Mouse (Mus musculus) lung, embryonic 14.5 days (tissue): ENCODE measurements around the gene Ltb. TPM values are rescaled to one million over a fixed set of nuclear protein-coding genes. Genes with fewer than 3 reads are reported as not detected.

Experiments
- ATAC-seq: fragments of 200-750 bp; cut with Nextera tagmentation; 2 replicates; pipeline ENCODE4 v1.8.0; 2017; ENCODE audit warnings: mild to moderate bottlenecking, moderate TSS enrichment, moderate library complexity; ENCODE audit not compliant: insufficient read depth
- DNase-seq: peaks from one replicate; pipeline ENCODE4 v3.0.0-alpha.2; 2015
- H3K27ac ChIP-seq: fragments of 300-500 bp; sonication (generic); 2 replicates; pipeline ENCODE4 v1.5.1; 2014; ENCODE audit warnings: low read depth, mild to moderate bottlenecking, moderate library complexity
- H3K27me3 ChIP-seq: fragments of 300-500 bp; sonication (generic); 2 replicates; pipeline ENCODE4 v1.6.1; 2014; ENCODE audit warnings: low read length, control low read depth; ENCODE audit not compliant: insufficient read depth
- H3K36me3 ChIP-seq: fragments of 300-500 bp; sonication (generic); 2 replicates; pipeline ENCODE4 v1.6.1; 2014; ENCODE audit warnings: control low read depth; ENCODE audit not compliant: insufficient read depth
- H3K4me1 ChIP-seq: fragments of 300-500 bp; sonication (generic); 2 replicates; pipeline ENCODE4 v1.6.1; 2014; ENCODE audit warnings: antibody characterized with exemption, control low read depth; ENCODE audit not compliant: insufficient read depth
- H3K4me2 ChIP-seq: fragments of 300-500 bp; sonication (generic); 2 replicates; pipeline ENCODE4 v1.6.1; 2014; ENCODE audit warnings: mild to moderate bottlenecking
- H3K4me3 ChIP-seq: fragments of 300-500 bp; sonication (generic); 2 replicates; pipeline ENCODE4 v1.5.1; 2014; ENCODE audit warnings: low read depth, low read length
- H3K9ac ChIP-seq: fragments of 300-500 bp; sonication (generic); 2 replicates; pipeline ENCODE4 v1.6.1; 2014
- H3K9me3 ChIP-seq: fragments of 300-500 bp; sonication (generic); 2 replicates; pipeline ENCODE4 v1.6.1; 2016; ENCODE audit warnings: low read depth, low read length, control low read depth
- CTCF ChIP-seq: IDR thresholded peaks from 2 replicates; pipeline ENCODE4 v1.5.1; 2016; ENCODE audit warnings: antibody characterized with exemption, low read depth
- WGBS: fragments of 180-500 bp; shearing (Covaris S2); extraction: QIAGEN DNeasy Blood & Tissue Kit; methylation state at CpG from one replicate; pipeline ENCODE4 v1.1.7; 2014; 5-methylcytosine and 5-hydroxymethylcytosine counted together
- polyA plus RNA-seq: library from polyadenylated mRNA; unstranded; fragments of >200 nt; fragmentation: Nextera tagmentation; extraction: Ambion mirVana; gene quantifications from 2 replicates; pipeline ENCODE4 v1.2.1, GENCODE M21; 2014

Gene Ltb
- polyA plus RNA-seq, 1 experiment from 2014 or later: not detected

DNA sequence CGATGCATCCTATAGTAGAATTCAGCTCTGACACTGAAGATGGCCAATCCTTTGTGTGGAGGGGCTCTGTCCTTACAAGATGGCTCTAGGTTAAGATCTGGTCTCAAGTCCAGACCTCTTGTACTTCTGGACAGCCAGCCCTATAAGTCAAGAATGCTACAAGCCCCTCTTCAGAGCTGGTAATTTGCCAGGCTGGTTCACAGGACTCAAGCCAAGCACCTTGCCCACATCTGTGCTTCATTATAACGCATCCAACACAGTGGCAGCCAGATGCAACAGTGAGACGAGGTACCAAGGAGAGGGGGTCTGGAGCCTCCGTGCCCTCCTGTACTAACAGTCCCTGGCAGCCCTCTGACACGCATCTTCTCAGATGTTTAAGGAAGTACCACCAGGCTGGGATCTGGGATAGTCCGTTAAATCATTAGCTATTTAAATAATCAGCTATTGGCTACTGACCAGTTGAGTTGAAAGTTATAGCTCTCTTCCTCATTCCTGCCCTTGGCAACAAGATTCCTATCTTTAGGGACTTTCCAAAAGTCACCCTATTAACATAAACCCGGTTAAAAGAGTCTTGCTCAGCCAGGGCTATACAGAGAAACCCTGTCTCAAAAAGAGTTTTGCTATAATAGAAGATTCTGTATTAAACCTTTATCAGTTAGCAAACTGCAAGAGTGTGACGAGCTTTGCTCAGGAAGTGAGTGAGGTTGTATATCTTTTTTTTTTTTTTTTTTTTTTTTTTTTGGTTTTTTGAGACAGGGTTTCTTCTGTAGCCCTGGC lies 19.9 kb upstream of the Ltb start:
- Histone ChIP-seq H3K4me3 (no peak overlapping the region), H3K27ac (no peak overlapping the region), H3K9ac (no peak overlapping the region), H3K27me3 (no peaks in the 10 kb centered on the region), H3K36me3 (no peaks in the 10 kb centered on the region), H3K4me1 (no peaks in the 10 kb centered on the region), H3K4me2 (no peak overlapping the region), H3K9me3 (no peaks in the 10 kb centered on the region)
- 54% methylated on average over 8 of the region's 8 CpGs for WGBS
- DNase-seq (no peak), ATAC-seq (no peak)
- no peak for TF ChIP-seq CTCF

DNA sequence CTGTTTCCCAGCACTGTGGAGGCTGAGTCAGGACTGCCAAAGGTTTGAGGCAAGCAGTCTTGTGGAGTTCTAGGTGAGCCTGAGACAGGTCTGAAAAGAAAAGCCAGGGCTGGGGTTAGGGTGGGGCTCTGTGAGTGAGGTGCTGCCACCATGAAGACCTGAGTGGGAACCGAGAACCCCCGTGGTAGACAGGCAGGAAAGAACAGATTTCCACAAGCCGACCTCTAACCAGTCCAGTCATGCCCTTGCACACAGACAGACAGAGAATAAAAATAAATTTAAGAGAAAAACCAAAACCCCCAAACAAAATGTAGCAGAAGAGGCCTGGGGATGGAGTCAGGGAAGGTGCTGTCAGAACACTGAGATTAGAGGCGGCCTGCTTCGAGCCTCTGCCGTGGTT lies 18.9 kb upstream of the Ltb start:
- no peaks in the 10 kb centered on the region for H3K4me1 ChIP-seq
- no peaks in the 10 kb centered on the region for H3K27me3 ChIP-seq
- H3K4me2 ChIP-seq: no peak overlapping the region
- no peak overlapping the region for H3K4me3 ChIP-seq
- H3K27ac ChIP-seq: no peak overlapping the region
- no peaks in the 10 kb centered on the region for H3K9me3 ChIP-seq
- TF ChIP-seq CTCF: no peak
- H3K9ac ChIP-seq: no peak overlapping the region
- H3K36me3 ChIP-seq: no peaks in the 10 kb centered on the region
- WGBS: 75% methylated on average over 6 of the region's 6 CpGs
- DNase-seq (no peak), ATAC-seq (no peak)

DNA sequence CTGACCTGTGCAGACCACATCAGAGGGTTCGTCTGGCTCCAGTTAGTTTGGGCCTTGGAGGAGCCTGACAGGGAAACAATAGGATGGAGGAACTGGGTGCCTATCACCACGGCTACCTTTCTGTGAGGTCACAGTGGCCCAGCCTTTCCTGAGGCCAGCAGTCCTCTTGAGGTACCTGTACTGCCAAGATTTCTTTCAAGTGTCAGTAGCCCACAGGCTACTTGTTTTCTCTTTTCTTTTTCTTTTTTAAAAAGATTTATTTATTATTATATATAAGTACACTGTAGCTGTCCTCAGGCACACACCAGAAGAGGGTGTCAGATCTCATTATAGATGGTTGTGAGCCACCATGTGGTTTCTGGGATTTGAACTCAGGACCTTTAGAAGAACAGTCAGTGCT lies 18.3 kb upstream of the Ltb start, which contains the start of gene Aif1:
Gene Aif1 (minus strand): TSS at position 101 of the 400 bp plus-strand sequence.
- Histone ChIP-seq H3K36me3 (no peaks in the 10 kb centered on the region), H3K27ac (no peak within 1 kb of the TSS), H3K27me3 (no peaks in the 10 kb centered on the region), H3K4me2 (no peak within 1 kb of the TSS), H3K9ac (no peak within 1 kb of the TSS), H3K4me1 (no peaks in the 10 kb centered on the region), H3K9me3 (no peaks in the 10 kb centered on the region), H3K4me3 (no peak within 1 kb of the TSS)
- no peak for TF ChIP-seq CTCF
- WGBS: 63% methylated on average over 2 of the region's 2 CpGs
- no peak for ATAC-seq
- DNase-seq: no peak

DNA sequence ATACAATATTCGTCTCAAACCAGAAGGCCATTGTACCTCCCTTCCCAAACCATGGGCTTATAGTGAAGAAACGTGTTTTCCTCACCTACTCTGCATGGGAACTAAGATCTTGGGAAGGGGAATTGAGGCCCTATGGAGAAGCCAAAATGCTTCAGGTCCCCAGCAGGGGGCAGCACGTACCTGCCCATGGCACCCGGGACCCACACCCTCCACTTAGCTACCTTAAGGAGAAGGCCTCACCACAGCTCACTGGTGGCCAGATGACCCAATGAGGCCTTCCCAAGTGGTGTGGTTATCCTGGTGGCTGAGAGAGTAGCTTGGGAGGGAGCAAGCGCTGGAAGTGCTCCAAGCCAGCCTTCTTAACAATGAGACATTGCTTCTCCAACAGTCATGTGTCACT lies 15.7 kb upstream of the Ltb start:
- peak; percentile 94 for TF ChIP-seq CTCF
- Histone ChIP-seq H3K4me2 (no peak overlapping the region), H3K4me1 (no peaks in the 10 kb centered on the region), H3K9me3 (no peaks in the 10 kb centered on the region), H3K9ac (no peak overlapping the region), H3K27ac (no peak overlapping the region), H3K27me3 (no peaks in the 10 kb centered on the region), H3K36me3 (no peaks in the 10 kb centered on the region), H3K4me3 (no peak overlapping the region)
- DNase-seq: peak; percentile 84
- peak; percentile 82 for ATAC-seq
- 12% methylated on average over 5 of the region's 5 CpGs for WGBS

DNA sequence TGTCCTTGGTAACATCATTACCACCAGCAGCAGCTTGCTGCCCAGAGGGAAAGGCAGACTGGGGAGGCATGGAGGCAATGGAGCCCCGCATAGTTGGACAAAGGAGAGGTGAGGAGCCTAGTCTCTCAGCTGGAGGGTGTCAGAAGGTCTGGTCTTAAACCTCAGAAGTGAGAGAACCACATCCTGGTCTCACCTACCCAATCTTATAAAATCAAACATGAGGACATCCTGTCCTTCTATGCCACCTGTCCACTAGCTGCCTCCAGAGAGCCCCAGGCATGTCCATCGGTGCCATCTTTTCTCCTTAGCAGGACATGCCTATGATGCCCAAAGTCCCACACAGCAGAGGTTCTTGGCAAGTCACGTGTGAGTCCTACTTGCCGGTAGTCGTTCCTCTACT lies 14.1 kb upstream of the Ltb start:
- no peaks in the 10 kb centered on the region for H3K4me1 ChIP-seq
- H3K4me3 ChIP-seq: no peak overlapping the region
- H3K4me2 ChIP-seq: no peak overlapping the region
- H3K36me3 ChIP-seq: no peaks in the 10 kb centered on the region
- DNase-seq: no peak
- TF ChIP-seq CTCF: no peak
- H3K27me3 ChIP-seq: no peaks in the 10 kb centered on the region
- no peak overlapping the region for H3K27ac ChIP-seq
- ATAC-seq: no peak
- no peaks in the 10 kb centered on the region for H3K9me3 ChIP-seq
- no peak overlapping the region for H3K9ac ChIP-seq
- 79% methylated on average over 5 of the region's 5 CpGs for WGBS

DNA sequence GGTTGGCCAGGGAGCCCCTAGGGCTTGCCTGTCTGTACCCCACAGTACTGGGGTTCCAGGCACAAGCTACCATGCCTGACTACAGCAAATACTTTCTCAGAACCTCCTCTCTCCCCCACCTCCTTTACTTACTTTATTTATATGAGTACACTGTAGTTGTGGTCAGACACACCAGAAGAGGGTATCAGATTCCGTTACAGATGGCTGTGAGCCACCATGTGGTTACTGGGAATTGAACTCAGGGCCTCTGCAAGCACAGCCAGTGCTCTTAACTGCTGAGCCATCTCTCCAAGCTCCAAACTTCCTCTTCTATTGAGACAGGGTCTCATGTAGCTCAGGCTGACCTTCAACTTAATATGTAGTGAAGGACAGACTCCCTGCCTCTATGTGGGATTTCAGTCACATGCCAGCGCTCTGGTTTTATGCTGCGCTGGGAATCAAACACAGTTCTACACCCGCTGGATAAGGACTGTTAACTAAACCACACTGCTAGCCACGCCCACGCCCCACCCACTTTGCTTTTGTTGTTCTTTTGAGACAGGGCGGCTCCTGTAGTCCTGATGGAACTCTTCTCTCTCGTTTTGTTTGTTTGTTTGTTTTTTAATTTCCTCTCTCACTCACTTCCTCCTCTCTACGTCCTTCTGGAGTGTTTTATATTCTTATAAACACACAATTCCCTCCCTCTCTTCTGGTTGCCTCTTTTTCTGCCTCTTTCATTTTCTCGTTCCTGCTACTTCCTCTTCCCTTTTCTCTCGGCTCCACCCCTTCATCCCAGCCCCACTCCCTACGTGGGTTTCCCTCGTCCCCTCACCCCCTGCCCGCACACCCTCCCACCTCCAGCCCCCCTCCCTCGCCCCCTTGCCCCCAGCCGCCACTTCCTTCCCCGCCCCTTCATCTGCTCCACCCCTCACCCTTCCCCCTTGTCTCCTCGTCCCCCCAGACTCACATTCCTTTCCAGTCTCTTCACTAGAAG lies 8.3 kb upstream of the Ltb start:
- Histone ChIP-seq H3K27me3 (no peaks in the 10 kb centered on the region), H3K4me2 (peak overlapping the region; percentile 67), H3K9ac (peak overlapping the region; percentile 57), H3K36me3 (no peaks in the 10 kb centered on the region), H3K9me3 (no peaks in the 10 kb centered on the region), H3K4me1 (peaks cover 3% of the 10 kb centered on the region; the same call in 1 of the 2 replicates), H3K4me3 (peak overlapping the region; percentile 43), H3K27ac (peak overlapping the region; percentile 69; the same call in 1 of the 2 replicates)
- WGBS: 2% methylated on average over 18 of the region's 18 CpGs
- no peak for TF ChIP-seq CTCF
- DNase-seq: peak; percentile 89
- ATAC-seq: peak; percentile 72

DNA sequence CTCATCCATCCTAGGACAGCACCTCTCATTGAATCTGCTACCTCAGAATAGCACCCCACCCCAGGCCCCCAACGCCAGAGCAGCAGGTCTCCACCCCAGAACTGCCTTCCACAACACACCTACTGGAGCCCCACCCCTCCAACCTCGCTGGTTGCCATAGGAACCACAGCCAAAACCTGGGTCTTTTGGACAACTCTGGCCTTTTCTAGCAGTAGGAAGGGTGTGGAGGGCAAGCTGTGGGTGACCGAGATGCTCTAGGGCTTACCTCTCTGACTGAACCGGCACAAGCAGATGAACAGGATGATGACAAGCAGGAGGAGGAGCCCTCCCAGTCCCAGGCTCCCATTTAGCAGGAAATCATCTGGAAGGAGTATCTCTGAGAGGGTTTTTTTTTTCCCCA lies 7.6 kb upstream of the Ltb start:
- DNase-seq: peak; percentile 52
- peak; percentile 68; the same call in 1 of the 2 replicates for ATAC-seq

More for the DNA sequence above, 7.6 kb upstream of the Ltb start:
- H3K36me3 ChIP-seq: no peaks in the 10 kb centered on the region
- peak overlapping the region; percentile 10; the same call in 1 of the 2 replicates for H3K27ac ChIP-seq
- H3K4me3 ChIP-seq: peak overlapping the region; percentile 43
- peak overlapping the region; percentile 67 for H3K4me2 ChIP-seq
- no peak overlapping the region for H3K9ac ChIP-seq
- H3K9me3 ChIP-seq: no peaks in the 10 kb centered on the region
- TF ChIP-seq CTCF: no peak
- H3K4me1 ChIP-seq: peaks cover 3% of the 10 kb centered on the region; the same call in 1 of the 2 replicates
- no peaks in the 10 kb centered on the region for H3K27me3 ChIP-seq
- WGBS: 2% methylated on average over 4 of the region's 4 CpGs
